Mouse (Mus musculus): ENCODE measurements around the gene Srsf5. TPM values are rescaled to one million over a fixed set of nuclear protein-coding genes. Genes with fewer than 3 reads are reported as not detected.
A peak's percentile ranks its signal among the peaks of the same experiment; 100 is the strongest.

Gene Srsf5
- total and polyA plus RNA-seq, 2 experiments from 2014 or later = 252 to 475 TPM

DNA sequence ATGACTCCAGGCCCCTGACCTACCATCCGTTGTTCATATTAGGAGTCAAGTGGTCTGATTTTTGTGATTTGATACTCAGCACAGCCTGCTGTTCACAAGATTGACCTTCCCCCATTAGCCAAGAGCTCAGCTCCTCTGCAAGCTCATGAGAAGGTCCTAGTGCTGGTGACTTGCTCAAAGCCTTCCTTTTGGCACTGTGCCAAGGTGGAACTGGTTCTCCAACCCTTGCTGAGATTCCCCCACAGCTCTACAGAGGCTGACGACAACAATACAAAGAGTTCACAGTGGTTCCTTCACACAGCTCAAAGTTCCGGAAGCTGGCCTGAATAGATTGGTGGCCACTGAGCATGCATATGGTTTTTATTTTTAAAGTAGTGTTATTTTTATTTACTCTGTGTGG lies 21.1 kb upstream of the Srsf5 start:
- TF ChIP-seq CTCF (IDR thresholded peaks at IDR 0.05) = no peak
- Histone ChIP-seq H3K27ac (ENCODE audit: low read depth, low read length) (no peak overlapping the region), H3K27me3 (ENCODE audit: insufficient read depth, low read length) (no peaks in the 10 kb centered on the region), H3K4me3 (ENCODE audit: low read depth, low read length) (no peak overlapping the region), H3K9ac (replicated peaks; ENCODE audit: low read length, poor library complexity, severe bottlenecking) (no peak overlapping the region), H3K4me2 (ENCODE audit: low read depth, low read length, poor library complexity, severe bottlenecking) (no peak overlapping the region), H3K4me1 (ENCODE audit: insufficient read depth, low read length) (no peaks in the 10 kb centered on the region), H3K36me3 (ENCODE audit: insufficient read depth, low read length) (no peaks in the 10 kb centered on the region), H3K9me3 (ENCODE audit: low read length) (no peaks in the 10 kb centered on the region)
- DNase-seq (ENCODE audit: low spot score) (peak; percentile 39), ATAC-seq (ENCODE audit: low FRiP score) (no peak)
- 68% methylated on average over 3 of the region's 3 CpGs for WGBS

DNA sequence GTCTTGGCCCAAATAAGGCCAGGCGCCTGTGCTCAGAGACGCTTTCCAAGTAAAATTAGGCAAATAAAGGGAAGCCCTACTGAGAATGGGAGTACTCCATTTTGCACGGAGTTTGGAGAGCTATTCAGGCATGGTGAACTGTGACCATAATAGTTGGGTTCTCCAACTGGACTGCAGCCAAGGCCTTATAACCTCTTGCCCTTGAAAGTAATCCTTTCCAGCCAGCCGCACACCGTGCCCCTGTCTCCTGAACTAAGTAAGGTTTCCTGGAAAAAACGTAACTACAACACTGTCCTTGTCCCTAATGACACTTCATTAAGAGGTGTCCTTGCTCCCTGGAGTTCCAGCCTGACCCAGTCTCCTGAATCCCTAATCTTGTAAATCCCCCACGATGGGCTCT lies 19.4 kb upstream of the Srsf5 start:
- no peaks in the 10 kb centered on the region for H3K36me3 ChIP-seq (ENCODE audit: insufficient read depth, low read length)
- H3K9me3 ChIP-seq (ENCODE audit: low read length) = no peaks in the 10 kb centered on the region
- H3K9ac ChIP-seq (replicated peaks; ENCODE audit: low read length, poor library complexity, severe bottlenecking) = no peak overlapping the region
- DNase-seq (ENCODE audit: low spot score) = no peak
- no peak overlapping the region for H3K4me3 ChIP-seq (ENCODE audit: low read depth, low read length)
- ATAC-seq (ENCODE audit: low FRiP score) = no peak
- H3K27me3 ChIP-seq (ENCODE audit: insufficient read depth, low read length) = no peaks in the 10 kb centered on the region
- H3K4me1 ChIP-seq (ENCODE audit: insufficient read depth, low read length) = no peaks in the 10 kb centered on the region
- 10% methylated on average over 7 of the region's 7 CpGs for WGBS
- no peak overlapping the region for H3K27ac ChIP-seq (ENCODE audit: low read depth, low read length)
- TF ChIP-seq CTCF (IDR thresholded peaks at IDR 0.05) = no peak
- H3K4me2 ChIP-seq (ENCODE audit: low read depth, low read length, poor library complexity, severe bottlenecking) = no peak overlapping the region

GRCm38 (mm10) chr12:80926550-80926949 lies 18.8 kb upstream of the Srsf5 start:
- Histone ChIP-seq H3K36me3 (ENCODE audit: insufficient read depth, low read length) (no peaks in the 10 kb centered on the region), H3K9ac (replicated peaks; ENCODE audit: low read length, poor library complexity, severe bottlenecking) (no peak overlapping the region), H3K27ac (ENCODE audit: low read depth, low read length) (no peak overlapping the region), H3K4me3 (ENCODE audit: low read depth, low read length) (no peak overlapping the region), H3K27me3 (ENCODE audit: insufficient read depth, low read length) (no peaks in the 10 kb centered on the region), H3K4me2 (ENCODE audit: low read depth, low read length, poor library complexity, severe bottlenecking) (no peak overlapping the region), H3K9me3 (ENCODE audit: low read length) (no peaks in the 10 kb centered on the region), H3K4me1 (ENCODE audit: insufficient read depth, low read length) (no peaks in the 10 kb centered on the region)
- no peak for TF ChIP-seq CTCF (IDR thresholded peaks at IDR 0.05)
- DNase-seq (ENCODE audit: low spot score) (no peak), ATAC-seq (ENCODE audit: low FRiP score) (no peak)
- WGBS = 86% methylated on average over 4 of the region's 4 CpGs

DNA sequence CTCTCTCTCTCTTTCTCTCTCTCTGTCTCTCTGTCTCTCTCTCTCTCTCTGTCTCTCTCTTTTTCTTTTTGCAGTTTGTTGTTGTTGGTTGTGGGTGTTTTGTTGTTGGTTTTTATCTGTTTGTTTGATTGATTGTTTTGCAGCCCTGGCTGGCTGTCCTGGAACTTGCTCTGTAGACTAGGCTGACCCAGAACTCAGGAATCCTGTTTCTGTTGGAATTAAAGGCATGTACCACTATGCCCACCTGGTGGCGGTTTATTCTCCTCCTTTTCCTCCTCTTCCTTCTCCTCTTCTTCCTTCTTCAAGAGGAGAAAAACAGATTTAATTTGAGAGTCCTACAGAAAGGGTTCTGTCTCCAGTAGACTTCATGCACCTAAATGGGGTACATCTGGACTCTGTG lies 17.8 kb upstream of the Srsf5 start:
- ATAC-seq (ENCODE audit: low FRiP score) (no peak), DNase-seq (ENCODE audit: low spot score) (no peak)
- Histone ChIP-seq H3K36me3 (ENCODE audit: insufficient read depth, low read length) (no peaks in the 10 kb centered on the region), H3K27me3 (ENCODE audit: insufficient read depth, low read length) (no peaks in the 10 kb centered on the region), H3K4me2 (ENCODE audit: low read depth, low read length, poor library complexity, severe bottlenecking) (no peak overlapping the region), H3K27ac (ENCODE audit: low read depth, low read length) (no peak overlapping the region), H3K9me3 (ENCODE audit: low read length) (no peaks in the 10 kb centered on the region), H3K4me1 (ENCODE audit: insufficient read depth, low read length) (no peaks in the 10 kb centered on the region), H3K4me3 (ENCODE audit: low read depth, low read length) (no peak overlapping the region), H3K9ac (replicated peaks; ENCODE audit: low read length, poor library complexity, severe bottlenecking) (no peak overlapping the region)
- WGBS = 70% methylated on average over 1 of the region's 1 CpGs
- TF ChIP-seq CTCF (IDR thresholded peaks at IDR 0.05) = no peak

DNA sequence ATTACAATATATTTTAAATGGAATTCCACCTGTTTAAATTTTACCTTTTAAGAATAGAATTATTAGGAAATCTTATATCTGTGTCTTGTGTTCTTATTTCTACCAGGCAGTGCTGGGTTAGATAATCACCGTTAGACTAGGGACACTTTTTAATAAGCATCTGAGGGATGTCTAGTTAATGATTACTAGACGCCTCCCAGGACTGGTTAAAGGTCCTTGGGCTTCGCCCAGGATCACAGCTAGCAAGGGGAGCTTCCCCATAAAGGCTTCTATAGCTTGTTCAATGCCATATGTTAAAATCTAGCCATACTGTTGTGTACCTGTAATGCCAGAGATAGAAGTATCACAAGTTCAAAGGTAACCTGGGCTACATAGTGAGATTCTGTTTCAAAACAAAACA lies 16.4 kb upstream of the Srsf5 start:
- no peak overlapping the region for H3K27ac ChIP-seq (ENCODE audit: low read depth, low read length)
- no peaks in the 10 kb centered on the region for H3K27me3 ChIP-seq (ENCODE audit: insufficient read depth, low read length)
- no peaks in the 10 kb centered on the region for H3K9me3 ChIP-seq (ENCODE audit: low read length)
- TF ChIP-seq CTCF (IDR thresholded peaks at IDR 0.05) = no peak
- no peaks in the 10 kb centered on the region for H3K4me1 ChIP-seq (ENCODE audit: insufficient read depth, low read length)
- DNase-seq (ENCODE audit: low spot score) (no peak), ATAC-seq (ENCODE audit: low FRiP score) (no peak)
- no peak overlapping the region for H3K9ac ChIP-seq (replicated peaks; ENCODE audit: low read length, poor library complexity, severe bottlenecking)
- H3K4me3 ChIP-seq (ENCODE audit: low read depth, low read length) = no peak overlapping the region
- no peak overlapping the region for H3K4me2 ChIP-seq (ENCODE audit: low read depth, low read length, poor library complexity, severe bottlenecking)
- WGBS = 90% methylated on average over 3 of the region's 3 CpGs
- H3K36me3 ChIP-seq (ENCODE audit: insufficient read depth, low read length) = no peaks in the 10 kb centered on the region

- Histone ChIP-seq H3K4me3 (ENCODE audit: low read depth, low read length) (no peak overlapping the region), H3K9ac (replicated peaks; ENCODE audit: low read length, poor library complexity, severe bottlenecking) (no peak overlapping the region), H3K9me3 (ENCODE audit: low read length) (no peaks in the 10 kb centered on the region), H3K27me3 (ENCODE audit: insufficient read depth, low read length) (no peaks in the 10 kb centered on the region), H3K36me3 (ENCODE audit: insufficient read depth, low read length) (no peaks in the 10 kb centered on the region), H3K4me1 (ENCODE audit: insufficient read depth, low read length) (no peaks in the 10 kb centered on the region), H3K27ac (ENCODE audit: low read depth, low read length) (no peak overlapping the region), H3K4me2 (ENCODE audit: low read depth, low read length, poor library complexity, severe bottlenecking) (no peak overlapping the region)
- 86% methylated on average over 7 of the region's 7 CpGs for WGBS
- no peak for TF ChIP-seq CTCF (IDR thresholded peaks at IDR 0.05)
- DNase-seq (ENCODE audit: low spot score) (no peak), ATAC-seq (ENCODE audit: low FRiP score) (no peak)
Measured at GRCm38 (mm10) chr12:80930141-80930540, 15.2 kb upstream of the Srsf5 start.
